Mouse (Mus musculus): ENCODE data around the gene Crybg2.

Gene Crybg2

GRCm38 (mm10) chr4:134120192-134120805, 59.7 kb downstream of the Crybg2 start:
- no peak for DNase-seq (ENCODE audit: low read depth, low spot score)

GRCm38 (mm10) chr4:134120916-134121315, 60.3 kb downstream of the Crybg2 start:
- no peak for DNase-seq (ENCODE audit: low read depth, low spot score)

- no peak for DNase-seq (ENCODE audit: low read depth, low spot score)
Observed at GRCm38 (mm10) chr4:134121571-134121970, 61.0 kb downstream of the Crybg2 start.

- no peak for DNase-seq (ENCODE audit: low read depth, low spot score)
Observed at GRCm38 (mm10) chr4:134122281-134122680, 61.7 kb downstream of the Crybg2 start.

DNA sequence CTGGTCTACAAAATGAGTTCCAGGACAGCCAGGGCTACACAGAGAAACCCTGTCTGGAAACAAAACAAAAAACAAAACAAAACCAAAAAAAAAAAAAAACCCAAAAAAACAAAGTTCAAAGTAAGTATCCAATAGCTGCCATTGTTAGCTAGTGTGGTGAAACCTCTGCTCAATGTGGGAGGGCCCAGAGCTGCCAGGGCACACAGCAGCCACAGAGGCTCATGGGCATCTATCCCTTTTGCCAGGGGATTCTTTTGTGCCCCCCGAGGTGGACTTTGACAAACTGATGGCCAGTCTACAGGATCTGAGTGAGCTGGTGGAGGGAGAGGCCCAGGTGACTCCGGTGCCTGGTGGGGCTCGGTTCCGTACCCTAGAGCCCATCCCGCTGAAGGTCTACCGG, 62.5 kb downstream of the Crybg2 start:
- DNase-seq (ENCODE audit: low read depth, low spot score) = no peak

DNA sequence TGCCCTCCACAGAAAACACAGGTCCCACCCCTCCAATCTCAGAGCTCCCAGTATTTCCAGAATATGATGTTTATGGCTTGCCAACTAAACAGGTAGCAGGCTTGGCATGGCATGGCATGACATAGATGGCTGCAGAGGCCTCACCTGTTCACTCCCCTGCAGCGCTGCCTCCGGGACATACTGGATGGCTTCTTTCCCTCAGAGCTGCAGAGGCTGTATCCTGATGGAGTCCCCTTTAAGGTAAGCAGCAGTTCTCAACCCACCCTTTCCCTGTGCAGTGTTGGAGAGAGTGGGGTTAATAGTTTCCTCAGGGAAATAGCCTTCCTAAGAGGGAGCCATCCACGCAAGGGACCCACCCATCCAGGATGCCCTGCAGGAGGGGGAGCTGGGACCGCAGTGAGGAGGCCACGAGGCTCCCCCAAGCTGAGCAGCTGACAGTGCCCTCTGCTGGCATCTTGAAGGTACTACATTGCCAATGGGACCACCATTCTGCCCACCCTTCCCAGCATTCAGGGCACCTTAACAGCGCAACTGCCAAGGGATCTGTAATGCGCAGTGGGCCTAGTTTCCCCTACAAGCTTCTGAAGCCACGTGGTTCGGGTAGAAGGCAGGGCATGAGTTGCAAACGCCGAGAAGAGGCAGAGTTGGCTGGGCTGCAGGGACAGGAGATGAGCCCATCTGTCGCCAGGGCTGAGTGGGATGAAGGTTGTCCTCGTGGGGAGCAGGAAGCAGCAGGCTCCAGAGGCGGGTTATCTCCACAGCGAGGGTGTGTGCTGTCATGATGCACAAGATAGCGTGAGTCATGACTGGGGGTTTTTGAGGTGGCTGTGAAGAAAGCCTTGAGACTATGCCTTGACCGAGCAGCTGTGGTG, 63.3 kb downstream of the Crybg2 start:
- DNase-seq (ENCODE audit: low read depth, low spot score) = peak; percentile 95

GRCm38 (mm10) chr4:134125383-134126060, 64.9 kb downstream of the Crybg2 start:
- DNase-seq (ENCODE audit: low read depth, low spot score) = no peak

- DNase-seq (ENCODE audit: low read depth, low spot score) = no peak
Observed at GRCm38 (mm10) chr4:134126300-134127120, 65.9 kb downstream of the Crybg2 start.

DNA sequence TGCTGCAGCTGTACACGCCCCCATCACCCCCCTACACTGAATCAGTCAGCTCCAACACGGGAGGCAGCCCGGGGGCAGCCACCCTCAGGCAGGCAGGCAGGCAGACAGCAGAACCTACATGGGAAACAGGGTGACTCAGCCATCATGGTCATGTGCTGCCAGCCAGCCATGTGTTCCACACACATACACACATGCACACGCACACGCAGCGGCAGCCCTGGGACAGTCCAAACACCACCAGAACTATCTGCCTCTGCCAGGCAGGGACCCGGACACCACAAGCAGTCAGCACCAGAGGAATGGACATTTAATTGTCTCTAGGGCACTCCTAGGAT, 66.5 kb downstream of the Crybg2 start:
- no peak for DNase-seq (ENCODE audit: low read depth, low spot score)

GRCm38 (mm10) chr4:134127793-134128192, 67.2 kb downstream of the Crybg2 start:
- DNase-seq (ENCODE audit: low read depth, low spot score) = no peak

- peak; percentile 85 for DNase-seq (ENCODE audit: low read depth, low spot score)
Observed at GRCm38 (mm10) chr4:134128221-134128982, 67.8 kb downstream of the Crybg2 start, which contains the start of gene Sh3bgrl3. Sh3bgrl3 (minus strand) TSS chr4:134128789.

DNA sequence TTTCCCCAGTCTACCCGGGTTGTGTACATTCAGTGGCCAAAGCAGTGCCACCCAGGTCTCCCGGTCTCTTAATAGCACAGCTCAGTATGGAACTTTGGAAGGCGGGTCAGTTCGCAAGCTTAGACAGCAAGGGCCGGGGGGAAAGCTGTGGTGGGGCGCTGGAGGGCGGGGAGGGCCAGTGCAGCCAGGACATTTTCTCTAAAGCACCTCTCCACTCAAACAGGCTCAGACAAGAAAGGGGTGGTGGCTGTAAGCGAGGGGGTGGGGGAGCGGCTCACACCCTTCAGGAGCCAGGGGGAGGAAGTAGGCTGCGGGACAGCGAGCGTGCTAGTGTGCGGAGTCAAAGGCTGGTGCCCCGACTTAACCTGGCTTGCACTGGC, 68.4 kb downstream of the Crybg2 start:
- no peak for DNase-seq (ENCODE audit: low read depth, low spot score)

GRCm38 (mm10) chr4:134129482-134129881, 68.9 kb downstream of the Crybg2 start:
- DNase-seq (ENCODE audit: low read depth, low spot score) = no peak

DNA sequence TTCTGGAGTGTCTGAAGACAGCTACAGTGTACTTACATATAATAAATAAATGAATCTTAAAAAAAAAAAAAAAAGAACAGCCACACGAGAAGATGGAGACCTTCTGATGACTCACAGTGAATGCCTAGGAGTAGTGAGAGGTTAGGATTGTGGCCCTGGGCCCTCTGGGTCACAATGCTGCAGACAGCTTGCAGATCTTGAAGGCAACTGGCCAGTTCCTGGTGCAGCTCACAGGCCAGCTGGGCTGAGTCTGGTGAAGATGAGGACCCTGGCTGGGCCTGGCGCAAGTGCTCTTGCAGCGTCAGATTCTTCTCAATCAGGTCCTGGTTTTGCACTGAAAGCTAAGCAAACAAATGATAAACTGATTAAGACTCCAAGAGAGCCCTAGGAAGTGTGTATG, 71.5 kb downstream of the Crybg2 start:
- DNase-seq (ENCODE audit: low read depth, low spot score) = no peak

- no peak for DNase-seq (ENCODE audit: low read depth, low spot score)
Observed at GRCm38 (mm10) chr4:134132519-134133095, 72.0 kb downstream of the Crybg2 start.

DNA sequence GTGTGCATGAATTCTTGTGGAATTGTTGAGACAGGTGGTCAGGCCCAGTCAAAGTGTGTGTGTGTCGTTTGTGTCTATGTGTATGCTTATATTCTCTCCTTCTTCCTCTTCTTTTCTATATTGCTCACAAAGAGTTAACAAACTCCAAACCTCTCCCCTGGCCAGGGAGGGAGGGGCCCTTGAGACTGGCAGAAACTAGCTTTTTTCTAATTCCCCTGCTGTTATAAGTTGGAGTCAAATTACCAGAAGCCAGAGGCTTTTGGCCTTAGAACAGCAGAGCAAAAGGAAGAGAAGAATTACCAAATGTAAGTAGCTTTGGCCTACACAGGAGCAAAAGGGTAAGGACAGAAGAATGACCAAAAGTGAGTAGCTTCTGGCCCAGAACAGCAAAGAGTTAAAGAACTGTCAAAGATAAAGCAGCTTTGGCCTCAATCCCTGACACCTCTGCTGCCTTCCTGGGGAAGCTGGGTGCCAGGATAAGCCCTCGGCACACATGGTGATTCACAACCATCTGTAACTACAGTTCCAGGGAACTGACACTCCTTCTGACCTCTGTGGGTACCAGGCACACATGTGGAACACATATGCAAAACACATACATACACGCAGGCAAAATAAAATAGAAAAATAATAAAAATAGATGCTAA, 75.8 kb downstream of the Crybg2 start:
- no peak for DNase-seq (ENCODE audit: low read depth, low spot score)

DNA sequence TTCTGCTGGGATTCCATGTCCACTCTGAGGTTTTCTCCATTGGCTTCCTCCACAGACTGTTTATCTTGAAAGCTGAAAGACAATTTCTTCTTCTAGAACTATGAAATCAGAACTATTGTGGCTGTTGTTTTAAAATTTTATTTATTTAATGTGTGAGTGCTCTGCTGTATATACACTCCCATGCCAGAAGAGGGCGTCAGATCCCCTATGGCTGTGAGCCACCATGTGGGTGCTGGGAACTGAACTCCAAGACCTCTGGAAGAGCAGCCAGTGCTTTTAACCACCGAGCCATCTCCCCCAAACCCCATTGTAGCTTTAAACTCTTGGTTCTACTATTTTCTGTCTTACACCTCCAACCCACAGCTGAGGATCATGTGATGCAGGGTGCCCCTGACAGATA, 78.2 kb downstream of the Crybg2 start:
- DNase-seq (ENCODE audit: low read depth, low spot score) = no peak

All from telencephalon, adult 2 months (tissue).